Mouse (Mus musculus): ENCODE measurements around the gene Cyp46a1. TPM values are rescaled to one million over a fixed set of nuclear protein-coding genes. Genes with fewer than 3 reads are reported as not detected.

Cyp46a1 gene
- total RNA-seq, 2 experiments from 2014 or later = 4.9 to 7.1 TPM

GRCm38 (mm10) chr12:108355271-108355670, 21.1 kb downstream of the Cyp46a1 start:
- no peak for DNase-seq (ENCODE audit: low spot score in 2 of 2)

GRCm38 (mm10) chr12:108355986-108356385, 21.8 kb downstream of the Cyp46a1 start:
- no peak for DNase-seq (ENCODE audit: low spot score in 2 of 2)

GRCm38 (mm10) chr12:108363796-108364195, 29.6 kb downstream of the Cyp46a1 start:
- DNase-seq (ENCODE audit: low spot score in 2 of 2) = peak; percentile 51 to 59

GRCm38 (mm10) chr12:108365340-108365739, 31.2 kb downstream of the Cyp46a1 start:
- DNase-seq (ENCODE audit: low spot score in 2 of 2) = no peak

- no peak for DNase-seq (ENCODE audit: low spot score in 2 of 2)
Observed at GRCm38 (mm10) chr12:108365868-108366267, 31.7 kb downstream of the Cyp46a1 start.

GRCm38 (mm10) chr12:108367909-108368308, 33.7 kb downstream of the Cyp46a1 start:
- DNase-seq (ENCODE audit: low spot score in 2 of 2) = no peak

- no peak for DNase-seq (ENCODE audit: low spot score in 2 of 2)
Observed at GRCm38 (mm10) chr12:108368921-108369320, 34.7 kb downstream of the Cyp46a1 start.

- no peak for DNase-seq (ENCODE audit: low spot score in 2 of 2)
Observed at GRCm38 (mm10) chr12:108370596-108371428, 36.6 kb downstream of the Cyp46a1 start, which contains the start of gene Eml1. TSS of gene Eml1 (plus strand) at chr12:108370957.

- no peak for DNase-seq (ENCODE audit: low spot score in 2 of 2)
Observed at GRCm38 (mm10) chr12:108371429-108371765, 37.2 kb downstream of the Cyp46a1 start.

- DNase-seq (ENCODE audit: low spot score in 2 of 2) = no peak
Observed at GRCm38 (mm10) chr12:108372241-108372640, 38.1 kb downstream of the Cyp46a1 start.

GRCm38 (mm10) chr12:108373611-108374010, 39.4 kb downstream of the Cyp46a1 start:
- DNase-seq (ENCODE audit: low spot score in 2 of 2) = no peak

- no peak for DNase-seq (ENCODE audit: low spot score in 2 of 2)
Observed at GRCm38 (mm10) chr12:108374689-108375088, 40.5 kb downstream of the Cyp46a1 start.

- no peak for DNase-seq (ENCODE audit: low spot score in 2 of 2)
Observed at GRCm38 (mm10) chr12:108378379-108379133, 44.4 kb downstream of the Cyp46a1 start.

- DNase-seq (ENCODE audit: low spot score in 2 of 2) = no peak
Observed at GRCm38 (mm10) chr12:108386476-108387232, 52.5 kb downstream of the Cyp46a1 start.

- DNase-seq (ENCODE audit: low spot score in 2 of 2) = no peak
Observed at GRCm38 (mm10) chr12:108389718-108390117, 55.5 kb downstream of the Cyp46a1 start.

GRCm38 (mm10) chr12:108392254-108393044, 58.3 kb downstream of the Cyp46a1 start:
- DNase-seq (ENCODE audit: low spot score in 2 of 2) = no peak

- no peak for DNase-seq (ENCODE audit: low spot score in 2 of 2)
Observed at GRCm38 (mm10) chr12:108393082-108393481, 58.9 kb downstream of the Cyp46a1 start.

- DNase-seq (ENCODE audit: low spot score in 2 of 2) = peak; percentile 51 to 77
Observed at GRCm38 (mm10) chr12:108393637-108394036, 59.5 kb downstream of the Cyp46a1 start.

GRCm38 (mm10) chr12:108394534-108395284, 60.5 kb downstream of the Cyp46a1 start:
- no peak for DNase-seq (ENCODE audit: low spot score in 2 of 2)

- DNase-seq (ENCODE audit: low spot score in 2 of 2) = no peak
Observed at GRCm38 (mm10) chr12:108395285-108395660, 61.1 kb downstream of the Cyp46a1 start.
